Mouse (Mus musculus) lung, embryonic 14.5 days (tissue): ENCODE results near the gene Ccdc124. TPM values are rescaled to one million over a fixed set of nuclear protein-coding genes. Genes with fewer than 3 reads are reported as not detected.
A peak's percentile ranks its signal among the peaks of the same experiment; 100 is the strongest.

Source experiments
- ATAC-seq: fragments of 200-750 bp; cut with Nextera tagmentation; 2 replicates; pipeline ENCODE4 v1.8.0; 2017; ENCODE audit warnings: mild to moderate bottlenecking, moderate TSS enrichment, moderate library complexity; ENCODE audit not compliant: insufficient read depth
- DNase-seq: peaks from one replicate; pipeline ENCODE4 v3.0.0-alpha.2; 2015
- H3K27ac ChIP-seq: fragments of 300-500 bp; sonication (generic); 2 replicates; pipeline ENCODE4 v1.5.1; 2014; ENCODE audit warnings: low read depth, mild to moderate bottlenecking, moderate library complexity
- H3K27me3 ChIP-seq: fragments of 300-500 bp; sonication (generic); 2 replicates; pipeline ENCODE4 v1.6.1; 2014; ENCODE audit warnings: low read length, control low read depth; ENCODE audit not compliant: insufficient read depth
- H3K36me3 ChIP-seq: fragments of 300-500 bp; sonication (generic); 2 replicates; pipeline ENCODE4 v1.6.1; 2014; ENCODE audit warnings: control low read depth; ENCODE audit not compliant: insufficient read depth
- H3K4me1 ChIP-seq: fragments of 300-500 bp; sonication (generic); 2 replicates; pipeline ENCODE4 v1.6.1; 2014; ENCODE audit warnings: antibody characterized with exemption, control low read depth; ENCODE audit not compliant: insufficient read depth
- H3K4me2 ChIP-seq: fragments of 300-500 bp; sonication (generic); 2 replicates; pipeline ENCODE4 v1.6.1; 2014; ENCODE audit warnings: mild to moderate bottlenecking
- H3K4me3 ChIP-seq: fragments of 300-500 bp; sonication (generic); 2 replicates; pipeline ENCODE4 v1.5.1; 2014; ENCODE audit warnings: low read depth, low read length
- H3K9ac ChIP-seq: fragments of 300-500 bp; sonication (generic); 2 replicates; pipeline ENCODE4 v1.6.1; 2014
- H3K9me3 ChIP-seq: fragments of 300-500 bp; sonication (generic); 2 replicates; pipeline ENCODE4 v1.6.1; 2016; ENCODE audit warnings: low read depth, low read length, control low read depth
- CTCF ChIP-seq: IDR thresholded peaks from 2 replicates; pipeline ENCODE4 v1.5.1; 2016; ENCODE audit warnings: antibody characterized with exemption, low read depth
- WGBS: fragments of 180-500 bp; shearing (Covaris S2); extraction: QIAGEN DNeasy Blood & Tissue Kit; methylation state at CpG from one replicate; pipeline ENCODE4 v1.1.7; 2014; 5-methylcytosine and 5-hydroxymethylcytosine counted together
- polyA plus RNA-seq: library from polyadenylated mRNA; unstranded; fragments of >200 nt; fragmentation: Nextera tagmentation; extraction: Ambion mirVana; gene quantifications from 2 replicates; pipeline ENCODE4 v1.2.1, GENCODE M21; 2014

Gene Ccdc124
- polyA plus RNA-seq, 1 experiment from 2014 or later, result 125 TPM

DNA sequence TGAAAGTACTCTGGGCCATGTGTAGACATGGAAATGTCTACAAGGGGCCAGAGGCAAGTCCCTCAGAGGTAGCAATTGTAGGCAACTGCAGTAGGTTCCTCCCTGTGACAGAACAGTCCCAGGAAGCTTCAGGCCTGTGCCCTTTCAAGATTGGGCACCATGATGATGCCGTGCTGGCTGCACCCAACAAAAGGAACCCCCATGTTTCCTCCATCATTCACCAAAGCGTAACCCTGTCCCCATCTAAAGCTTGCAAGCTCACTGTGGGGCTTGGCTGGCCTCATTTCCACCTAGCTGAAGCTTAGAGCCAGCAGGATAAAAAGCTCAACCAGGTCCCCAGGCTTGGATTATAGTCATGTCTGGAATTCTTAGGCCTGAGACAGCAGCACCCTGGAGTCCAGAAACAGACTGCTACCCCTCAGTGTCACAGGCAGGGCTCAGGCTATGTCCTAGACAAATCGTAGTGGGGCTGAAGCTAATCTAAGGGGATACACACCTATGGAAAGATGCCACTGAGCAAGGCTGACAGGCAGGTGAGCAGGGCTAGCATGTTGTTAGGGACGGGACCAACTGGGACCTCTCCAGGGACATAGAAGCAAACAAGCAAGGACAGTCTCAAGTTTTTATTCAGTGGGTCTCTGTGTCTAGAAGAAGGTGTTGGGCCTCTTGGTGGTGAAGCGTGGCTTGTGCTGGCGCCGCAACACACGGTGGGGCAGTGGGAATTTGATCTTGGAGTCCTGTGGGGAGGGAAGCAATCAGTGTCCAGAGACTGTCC is 21.2 kb upstream of the Ccdc124 start:
- no peak for ATAC-seq
- 87% methylated on average over 8 of the region's 8 CpGs for WGBS
- no peak for TF ChIP-seq CTCF
- no peak for DNase-seq
- H3K4me1 ChIP-seq, result no peaks in the 10 kb centered on the region
- H3K9me3 ChIP-seq, result no peaks in the 10 kb centered on the region
- H3K27ac ChIP-seq, result no peak overlapping the region
- H3K4me3 ChIP-seq, result no peak overlapping the region
- peaks cover 32% of the 10 kb centered on the region for H3K36me3 ChIP-seq
- peaks cover 32% of the 10 kb centered on the region for H3K27me3 ChIP-seq
- H3K4me2 ChIP-seq, result no peak overlapping the region
- H3K9ac ChIP-seq, result no peak overlapping the region

DNA sequence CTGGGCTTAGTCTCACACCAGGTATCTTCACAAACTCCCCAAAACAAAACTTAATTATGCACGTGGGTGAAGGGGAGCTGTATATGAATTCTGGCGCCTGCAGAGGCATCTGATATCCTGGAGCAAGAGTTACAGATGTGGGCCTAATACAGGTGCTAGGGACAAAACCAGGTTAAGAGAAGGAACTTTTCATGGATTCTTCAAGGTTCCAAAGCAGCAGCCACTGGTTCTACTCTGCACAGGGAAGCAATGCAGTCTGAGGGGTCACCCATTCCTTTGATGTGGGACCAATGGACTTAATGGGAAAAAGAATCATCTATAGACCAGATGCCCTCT is 20.6 kb upstream of the Ccdc124 start:
- Histone ChIP-seq H3K4me3 (no peak overlapping the region), H3K9me3 (no peaks in the 10 kb centered on the region), H3K4me1 (no peaks in the 10 kb centered on the region), H3K36me3 (peaks cover 32% of the 10 kb centered on the region), H3K4me2 (no peak overlapping the region), H3K27me3 (peaks cover 32% of the 10 kb centered on the region), H3K9ac (no peak overlapping the region), H3K27ac (no peak overlapping the region)
- no peak for ATAC-seq
- TF ChIP-seq CTCF, result no peak
- DNase-seq, result no peak
- WGBS, result 64% methylated on average over 2 of the region's 2 CpGs

DNA sequence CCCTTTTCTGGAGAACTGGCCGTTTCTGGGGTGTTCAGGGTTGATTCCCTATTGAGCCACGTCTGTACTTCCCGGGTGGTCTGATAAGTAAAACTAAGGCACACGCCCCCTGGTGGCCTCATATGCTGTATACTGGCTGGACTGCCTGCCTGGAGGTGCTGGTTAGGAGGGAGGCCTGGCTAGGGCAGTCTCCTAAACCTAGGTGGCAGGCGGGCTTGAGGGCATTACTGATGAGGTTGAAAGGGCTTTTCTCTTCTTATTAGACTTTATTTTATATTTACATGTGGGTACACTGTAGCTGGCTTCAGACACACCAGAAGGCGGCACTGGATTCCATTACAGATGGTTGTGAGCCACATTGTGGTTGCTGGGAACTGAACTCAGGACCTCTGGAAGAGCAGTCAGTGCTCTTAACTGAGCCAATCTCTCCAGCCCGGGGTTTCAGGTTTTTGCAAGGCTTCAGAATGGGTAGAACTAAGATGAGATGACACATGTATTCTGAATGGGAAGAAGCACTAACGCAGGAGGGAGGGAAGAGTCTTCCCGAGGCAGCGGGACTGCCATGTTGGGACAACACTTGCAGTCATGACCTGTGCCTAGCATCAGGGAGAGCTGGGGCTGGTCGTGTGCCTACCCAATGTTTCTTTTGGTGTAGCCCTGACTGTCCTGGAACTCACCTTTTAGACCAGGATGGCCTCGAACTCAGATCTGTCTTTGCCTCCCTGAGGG is 20.1 kb upstream of the Ccdc124 start:
- peak; percentile 96 for DNase-seq
- Histone ChIP-seq H3K4me1 (no peaks in the 10 kb centered on the region), H3K27me3 (peaks cover 32% of the 10 kb centered on the region), H3K9ac (no peak overlapping the region), H3K36me3 (peaks cover 32% of the 10 kb centered on the region), H3K4me2 (no peak overlapping the region), H3K27ac (no peak overlapping the region), H3K9me3 (no peaks in the 10 kb centered on the region), H3K4me3 (no peak overlapping the region)
- peak; percentile 44 for ATAC-seq
- TF ChIP-seq CTCF, result peak; percentile 85
- WGBS, result 27% methylated on average over 12 of the region's 12 CpGs

DNA sequence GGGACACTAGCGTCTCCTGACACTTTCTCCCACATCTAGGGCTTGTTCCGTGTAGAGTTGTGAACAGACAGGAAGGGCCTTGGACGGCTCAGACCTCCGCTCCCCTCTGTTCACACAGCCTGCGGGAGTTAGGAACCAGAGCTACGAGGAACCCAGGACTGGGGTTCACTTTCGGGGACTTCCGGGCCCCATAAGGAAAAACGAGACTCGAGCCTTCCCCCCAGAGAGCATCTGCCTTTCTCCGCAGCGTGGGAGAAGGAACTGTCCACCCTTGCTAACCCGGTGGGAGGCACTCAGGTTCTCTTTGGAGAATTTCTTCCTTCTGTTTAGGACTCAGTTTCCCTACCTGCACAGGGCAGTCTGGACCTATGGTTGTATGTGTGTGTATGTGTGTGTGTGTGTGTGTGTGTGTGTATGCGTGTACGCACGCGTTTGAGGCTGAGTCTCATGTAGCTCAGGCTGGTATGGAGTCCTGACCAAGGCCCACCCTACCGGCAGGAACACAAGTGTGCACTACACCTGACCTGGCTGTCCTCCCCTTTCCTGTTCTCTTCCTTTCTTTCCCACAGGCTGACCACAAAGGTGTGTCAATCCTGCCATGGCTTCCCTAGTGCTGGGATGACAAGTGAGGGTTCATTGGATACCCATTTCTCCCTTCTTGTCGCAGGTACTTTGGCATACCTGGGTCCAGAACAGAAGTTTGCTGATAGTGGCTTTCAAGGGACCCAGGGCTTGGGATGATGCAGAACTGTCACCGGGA is 19.3 kb upstream of the Ccdc124 start:
- Histone ChIP-seq H3K4me2 (peak overlapping the region; percentile 49), H3K4me3 (peak overlapping the region; percentile 25), H3K9me3 (no peaks in the 10 kb centered on the region), H3K4me1 (no peaks in the 10 kb centered on the region), H3K27ac (no peak overlapping the region), H3K36me3 (peaks cover 32% of the 10 kb centered on the region), H3K27me3 (peaks cover 32% of the 10 kb centered on the region), H3K9ac (peak overlapping the region; percentile 15; the same call in 1 of the 2 replicates)
- no peak for TF ChIP-seq CTCF
- DNase-seq, result peak; percentile 30
- WGBS, result 25% methylated on average over 20 of the region's 20 CpGs
- ATAC-seq, result no peak

DNA sequence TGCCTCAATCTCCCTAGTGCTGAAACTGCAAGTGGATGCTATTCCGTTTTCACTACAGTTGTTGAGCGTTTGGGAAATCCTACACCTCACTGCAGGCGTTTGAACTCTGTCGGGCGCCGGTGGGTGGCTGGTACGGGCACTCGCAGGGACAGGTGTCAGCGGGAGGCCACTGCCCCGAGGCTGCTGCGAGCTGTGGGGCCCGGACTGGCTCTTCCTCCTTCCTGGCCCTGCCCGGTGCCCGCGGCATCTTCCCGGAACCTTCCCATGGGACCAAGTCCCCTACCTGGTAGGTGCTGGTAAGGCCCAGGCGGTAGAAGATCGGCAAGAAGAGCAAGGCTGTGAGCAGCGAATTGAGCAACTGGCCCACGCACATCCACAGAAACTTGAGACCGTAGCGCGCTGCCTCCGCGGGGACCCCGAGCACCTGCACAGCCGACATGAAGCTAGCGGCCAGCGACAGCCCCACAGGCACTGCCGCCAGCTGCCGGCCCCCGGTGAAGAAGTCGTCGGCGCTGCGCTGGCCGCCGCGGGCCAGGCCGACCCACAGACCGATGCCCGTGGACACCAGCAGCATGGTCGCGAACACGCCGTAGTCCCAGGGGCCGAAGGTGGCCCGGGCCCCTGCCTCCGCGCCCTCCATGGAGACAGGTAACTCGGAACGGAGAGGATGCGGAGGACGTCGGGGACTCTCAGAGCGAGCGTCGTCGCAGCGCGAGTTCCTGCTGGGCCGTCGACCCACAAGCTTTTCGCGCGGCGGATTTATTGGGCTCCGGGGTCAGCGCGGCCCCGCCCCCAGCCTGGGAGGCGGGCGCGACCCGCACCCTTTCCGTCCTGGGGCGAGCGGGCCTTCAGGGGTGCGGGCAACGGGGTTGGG is 18.5 kb upstream of the Ccdc124 start, which contains the start of gene Slc5a5:
TSS of gene Slc5a5 (minus strand) at position 736 of the 874 bp plus-strand sequence.
- Histone ChIP-seq H3K27ac (no peak within 1 kb of the TSS), H3K9ac (peak within 1 kb of the TSS; percentile 15; the same call in 1 of the 2 replicates), H3K4me2 (peak within 1 kb of the TSS; percentile 49), H3K9me3 (no peaks in the 10 kb centered on the region), H3K4me1 (no peaks in the 10 kb centered on the region), H3K36me3 (peaks cover 32% of the 10 kb centered on the region), H3K27me3 (peaks cover 32% of the 10 kb centered on the region), H3K4me3 (peak within 1 kb of the TSS; percentile 25)
- peak; percentile 38 for DNase-seq
- TF ChIP-seq CTCF, result no peak
- WGBS, result 3% methylated on average over 80 of the region's 80 CpGs
- ATAC-seq, result no peak

DNA sequence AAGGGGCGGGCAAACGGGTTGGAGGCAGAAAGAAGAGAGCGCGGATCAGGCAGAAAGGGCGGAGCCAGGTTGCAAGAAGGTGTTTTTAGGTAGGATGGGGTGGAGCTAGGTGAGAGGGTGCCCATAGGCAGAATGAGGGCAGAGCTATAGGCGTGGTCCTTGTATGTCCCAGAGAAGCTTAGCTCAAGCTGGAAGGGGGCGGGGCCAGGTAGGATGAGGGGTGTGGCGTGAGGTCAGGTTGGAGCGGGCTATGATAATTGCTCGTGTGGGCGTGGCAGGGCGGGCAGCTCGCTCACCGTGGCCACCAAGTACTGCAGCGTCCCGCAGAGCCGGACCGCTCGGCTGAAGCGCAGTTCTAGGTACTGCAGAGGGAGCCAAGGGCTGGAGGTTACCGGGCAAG is 17.6 kb upstream of the Ccdc124 start:
- H3K9me3 ChIP-seq, result no peaks in the 10 kb centered on the region
- H3K27me3 ChIP-seq, result peaks cover 32% of the 10 kb centered on the region
- peak; percentile 54 for DNase-seq
- H3K27ac ChIP-seq, result no peak overlapping the region
- WGBS, result 8% methylated on average over 21 of the region's 21 CpGs
- TF ChIP-seq CTCF, result no peak
- no peak overlapping the region for H3K4me3 ChIP-seq
- H3K36me3 ChIP-seq, result peaks cover 30% of the 10 kb centered on the region
- no peak overlapping the region for H3K9ac ChIP-seq
- peak overlapping the region; percentile 49 for H3K4me2 ChIP-seq
- ATAC-seq, result 0 out of 2 replicates have a peak, but pooled peaks have one; percentile 9
- H3K4me1 ChIP-seq, result no peaks in the 10 kb centered on the region
